Mouse (Mus musculus) forebrain, embryonic 15.5 days (tissue): ENCODE data around the gene Selenon. TPM values are rescaled to one million over a fixed set of nuclear protein-coding genes. Genes with fewer than 3 reads are reported as not detected.
"Not testable (repeated sequence)": the region's sequence is repeated elsewhere in the genome, so short reads cannot be mapped to it uniquely, and the experiment has no call there.

Source experiments
- ATAC-seq: fragments of 200-750 bp; cut with Nextera tagmentation; replicated peaks from 2 replicates; pipeline ENCODE4 v1.8.0; 2017; ENCODE audit warnings: mild to moderate bottlenecking, moderate TSS enrichment, moderate library complexity
- H3K27ac ChIP-seq: fragments of 300-500 bp; sonication (generic); replicated peaks from 2 replicates; pipeline ENCODE4 v1.5.1; 2015; ENCODE audit warnings: mild to moderate bottlenecking, inconsistent platforms
- H3K27me3 ChIP-seq: fragments of 300-500 bp; sonication (generic); 2 replicates; pipeline ENCODE4 v1.6.1; 2015; ENCODE audit warnings: inconsistent platforms
- H3K36me3 ChIP-seq: fragments of 300-500 bp; sonication (generic); 2 replicates; pipeline ENCODE4 v1.6.1; 2015; ENCODE audit warnings: mild to moderate bottlenecking, inconsistent platforms
- H3K4me1 ChIP-seq: fragments of 300-500 bp; sonication (generic); 2 replicates; pipeline ENCODE4 v1.6.1; 2015; ENCODE audit warnings: inconsistent platforms
- H3K4me2 ChIP-seq: fragments of 300-500 bp; sonication (generic); replicated peaks from 2 replicates; pipeline ENCODE4 v1.6.1; 2015; ENCODE audit warnings: mild to moderate bottlenecking, inconsistent platforms
- H3K4me3 ChIP-seq: fragments of 300-500 bp; sonication (generic); 2 replicates; pipeline ENCODE4 v1.5.1; 2015; ENCODE audit warnings: mild to moderate bottlenecking, inconsistent platforms
- H3K9ac ChIP-seq: fragments of 300-500 bp; sonication (generic); replicated peaks from 2 replicates; pipeline ENCODE4 v1.6.1; 2015; ENCODE audit warnings: mild to moderate bottlenecking, inconsistent platforms
- H3K9me3 ChIP-seq: fragments of 300-500 bp; sonication (generic); 2 replicates; pipeline ENCODE4 v1.6.1; 2016; ENCODE audit warnings: inconsistent platforms
- WGBS: fragments of 180-500 bp; shearing (Covaris S2); methylation state at CpG from one replicate; pipeline ENCODE4 v1.1.7; 2015; ENCODE audit warnings: mixed read lengths; 5-methylcytosine and 5-hydroxymethylcytosine counted together
- polyA plus RNA-seq: library from polyadenylated mRNA; unstranded; fragments of >200 nt; fragmentation: Nextera tagmentation; extraction: Ambion mirVana; gene quantifications from 2 replicates; pipeline ENCODE4 v1.2.1, GENCODE M21; 2015

The Selenon gene
- polyA plus RNA-seq, 1 experiment from 2014 or later, result 11.8 TPM

GRCm38 (mm10) chr4:134512798-134513197 is 39.2 kb downstream of the Selenon start:
- WGBS, result 29% methylated on average over 15 of the region's 15 CpGs
- H3K4me3 ChIP-seq, result peak overlapping the region; percentile 10; the same call in 1 of the 2 replicates
- peak overlapping the region; percentile 28; the same call in 1 of the 2 replicates for H3K4me2 ChIP-seq
- no peaks in the 10 kb centered on the region for H3K27me3 ChIP-seq
- peaks cover 17% of the 10 kb centered on the region for H3K4me1 ChIP-seq
- H3K9me3 ChIP-seq, result no peaks in the 10 kb centered on the region
- no peak overlapping the region for H3K27ac ChIP-seq
- ATAC-seq, result no peak; the same call in 1 of the 2 replicates
- no peak overlapping the region for H3K9ac ChIP-seq
- no peaks in the 10 kb centered on the region for H3K36me3 ChIP-seq

- peaks cover 17% of the 10 kb centered on the region for H3K4me1 ChIP-seq
- H3K36me3 ChIP-seq, result 0 out of 2 replicates have a peak, but pooled peaks cover 3% of the 10 kb centered on the region
- no peak overlapping the region for H3K27ac ChIP-seq
- H3K4me2 ChIP-seq, result peak overlapping the region; percentile 84
- 79% methylated on average over 6 of the region's 6 CpGs for WGBS
- no peaks in the 10 kb centered on the region for H3K9me3 ChIP-seq
- H3K9ac ChIP-seq, result 0 out of 2 replicates have a peak overlapping the region, but pooled peaks have one; percentile 37
- no peak for ATAC-seq
- H3K4me3 ChIP-seq, result peak overlapping the region; percentile 47; the same call in 1 of the 2 replicates
- H3K27me3 ChIP-seq, result no peaks in the 10 kb centered on the region
These were observed 40.2 kb downstream of the Selenon start for GRCm38 (mm10) chr4:134511730-134512129.

- Histone ChIP-seq H3K27me3 (no peaks in the 10 kb centered on the region), H3K4me3 (peak within 1 kb of the TSS; percentile 47), H3K9me3 (no peaks in the 10 kb centered on the region), H3K4me1 (peaks cover 17% of the 10 kb centered on the region), H3K27ac (no peak within 1 kb of the TSS), H3K4me2 (peak within 1 kb of the TSS; percentile 84), H3K9ac (peak within 1 kb of the TSS; percentile 37), H3K36me3 (0 out of 2 replicates have a peak, but pooled peaks cover 3% of the 10 kb centered on the region)
- peak; percentile 94 for ATAC-seq
- under 1% methylated on average over 42 of the region's 42 CpGs for WGBS
These were observed 41.0 kb downstream of the Selenon start, which contains the start of gene Aunip for GRCm38 (mm10) chr4:134510845-134511411. TSS of gene Aunip (plus strand) at chr4:134510999.

- 74% methylated on average over 4 of the region's 4 CpGs for WGBS
- H3K4me3 ChIP-seq, result peak overlapping the region; percentile 47
- H3K4me1 ChIP-seq, result peaks cover 17% of the 10 kb centered on the region
- no peaks in the 10 kb centered on the region for H3K27me3 ChIP-seq
- H3K9ac ChIP-seq, result no peak overlapping the region
- ATAC-seq, result peak; percentile 54
- 0 out of 2 replicates have a peak, but pooled peaks cover 3% of the 10 kb centered on the region for H3K36me3 ChIP-seq
- no peaks in the 10 kb centered on the region for H3K9me3 ChIP-seq
- peak overlapping the region; percentile 84 for H3K4me2 ChIP-seq
- no peak overlapping the region for H3K27ac ChIP-seq
These were observed 41.6 kb downstream of the Selenon start for GRCm38 (mm10) chr4:134510396-134510795.

GRCm38 (mm10) chr4:134506713-134507112 is 45.3 kb downstream of the Selenon start:
- Histone ChIP-seq H3K4me3 (no peak overlapping the region), H3K4me1 (peaks cover 9% of the 10 kb centered on the region), H3K9me3 (no peaks in the 10 kb centered on the region), H3K27me3 (no peaks in the 10 kb centered on the region), H3K36me3 (0 out of 2 replicates have a peak, but pooled peaks cover 3% of the 10 kb centered on the region), H3K4me2 (no peak overlapping the region), H3K9ac (no peak overlapping the region), H3K27ac (no peak overlapping the region)
- no peak for ATAC-seq
- 89% methylated on average over 19 of the region's 19 CpGs for WGBS

- ATAC-seq, result no peak
- WGBS, result 73% methylated on average over 3 of the region's 4 CpGs
These were observed 45.9 kb downstream of the Selenon start for GRCm38 (mm10) chr4:134505966-134506594.

GRCm38 (mm10) chr4:134505303-134505789 is 46.6 kb downstream of the Selenon start:
- Histone ChIP-seq H3K9ac (no peak overlapping the region), H3K9me3 (no peaks in the 10 kb centered on the region), H3K27ac (no peak overlapping the region), H3K36me3 (0 out of 2 replicates have a peak, but pooled peaks cover 3% of the 10 kb centered on the region), H3K27me3 (no peaks in the 10 kb centered on the region), H3K4me2 (no peak overlapping the region), H3K4me1 (no peaks in the 10 kb centered on the region), H3K4me3 (no peak overlapping the region)
- no peak for ATAC-seq
- WGBS, result 91% methylated on average over 4 of the region's 4 CpGs

More at GRCm38 (mm10) chr4:134505966-134506594, 45.9 kb downstream of the Selenon start:
- Histone ChIP-seq H3K4me1 (peaks cover 2% of the 10 kb centered on the region), H3K9ac (no peak overlapping the region), H3K9me3 (no peaks in the 10 kb centered on the region), H3K36me3 (0 out of 2 replicates have a peak, but pooled peaks cover 3% of the 10 kb centered on the region), H3K27me3 (no peaks in the 10 kb centered on the region), H3K4me2 (no peak overlapping the region), H3K27ac (no peak overlapping the region), H3K4me3 (no peak overlapping the region)

- Histone ChIP-seq H3K27ac (no peak overlapping the region), H3K9me3 (no peaks in the 10 kb centered on the region), H3K4me3 (no peak overlapping the region), H3K4me2 (no peak overlapping the region), H3K9ac (no peak overlapping the region), H3K4me1 (no peaks in the 10 kb centered on the region), H3K27me3 (no peaks in the 10 kb centered on the region), H3K36me3 (0 out of 2 replicates have a peak, but pooled peaks cover 3% of the 10 kb centered on the region)
- no peak for ATAC-seq
- 72% methylated on average over 4 of the region's 4 CpGs for WGBS
These were observed 48.1 kb downstream of the Selenon start for GRCm38 (mm10) chr4:134503686-134504357.

- H3K4me3 ChIP-seq, result no peak overlapping the region
- H3K9me3 ChIP-seq, result no peaks in the 10 kb centered on the region
- no peak overlapping the region for H3K4me2 ChIP-seq
- no peaks in the 10 kb centered on the region for H3K27me3 ChIP-seq
- no peaks in the 10 kb centered on the region for H3K36me3 ChIP-seq
- no peak overlapping the region for H3K27ac ChIP-seq
- H3K9ac ChIP-seq, result no peak overlapping the region
- H3K4me1 ChIP-seq, result peaks cover 19% of the 10 kb centered on the region
- no peak for ATAC-seq
- 90% methylated on average over 6 of the region's 6 CpGs for WGBS
These were observed 50.9 kb downstream of the Selenon start for GRCm38 (mm10) chr4:134501095-134501494.

GRCm38 (mm10) chr4:134498983-134499382 is 53.0 kb downstream of the Selenon start:
- H3K4me2 ChIP-seq, H3K27ac ChIP-seq, H3K27me3 ChIP-seq: not testable (repeated sequence)

GRCm38 (mm10) chr4:134497986-134498731 is 53.8 kb downstream of the Selenon start:
- WGBS, result 51% methylated on average over 12 of the region's 12 CpGs
- 0 out of 2 replicates have a peak overlapping the region, but pooled peaks have one; percentile 2 for H3K27ac ChIP-seq
- peak overlapping the region; percentile 99 for H3K4me2 ChIP-seq
- peak overlapping the region; percentile 66; the same call in 1 of the 2 replicates for H3K4me3 ChIP-seq
- no peaks in the 10 kb centered on the region for H3K36me3 ChIP-seq
- H3K4me1 ChIP-seq, result peaks cover 19% of the 10 kb centered on the region
- no peak overlapping the region for H3K9ac ChIP-seq
- no peaks in the 10 kb centered on the region for H3K27me3 ChIP-seq
- H3K9me3 ChIP-seq, result no peaks in the 10 kb centered on the region
- no peak for ATAC-seq

More at GRCm38 (mm10) chr4:134498983-134499382, 53.0 kb downstream of the Selenon start:
- WGBS, result 85% methylated on average over 6 of the region's 6 CpGs
- H3K9me3 ChIP-seq, H3K4me3 ChIP-seq, H3K9ac ChIP-seq, ATAC-seq, H3K36me3 ChIP-seq: not testable (repeated sequence)
- H3K4me1 ChIP-seq, result peaks cover 19% of the 10 kb centered on the region
